Mouse (Mus musculus) right cerebral cortex, postnatal 4 days (tissue): ENCODE results near the gene Icam5.
"Not testable (repeated sequence)": the region's sequence is repeated elsewhere in the genome, so short reads cannot be mapped to it uniquely, and the experiment has no call there.

Experiments
- DNase-seq: peaks from one replicate; pipeline ENCODE4 v3.0.0-alpha.2; 2022

Gene Icam5

GRCm38 (mm10) chr9:21031896-21032351 lies at the start of gene Icam5:
TSS of gene Icam5 (plus strand) at chr9:21032073.
- peak; percentile 75 for DNase-seq

- no peak for DNase-seq
Observed at GRCm38 (mm10) chr9:20982171-20982570, 49.7 kb upstream of the Icam5 start.

- DNase-seq: no peak
Observed at GRCm38 (mm10) chr9:20983169-20983568, 48.7 kb upstream of the Icam5 start.

- no peak for DNase-seq
Observed at GRCm38 (mm10) chr9:20986952-20987686, 44.8 kb upstream of the Icam5 start.

- no peak for DNase-seq
Observed at GRCm38 (mm10) chr9:20987953-20988352, 43.9 kb upstream of the Icam5 start.

GRCm38 (mm10) chr9:20990861-20991260 lies 41.0 kb upstream of the Icam5 start:
- no peak for DNase-seq

- no peak for DNase-seq
Observed at GRCm38 (mm10) chr9:20991587-20991986, 40.3 kb upstream of the Icam5 start.

- DNase-seq: no peak
Observed at GRCm38 (mm10) chr9:20993165-20993898, 38.5 kb upstream of the Icam5 start.

GRCm38 (mm10) chr9:20995069-20995468 lies 36.8 kb upstream of the Icam5 start:
- no peak for DNase-seq

GRCm38 (mm10) chr9:20997065-20997464 lies 34.8 kb upstream of the Icam5 start:
- no peak for DNase-seq

GRCm38 (mm10) chr9:20998337-20998736 lies 33.5 kb upstream of the Icam5 start:
- DNase-seq: not testable (repeated sequence)

- no peak for DNase-seq
Observed at GRCm38 (mm10) chr9:21000811-21001210, 31.1 kb upstream of the Icam5 start.

- no peak for DNase-seq
Observed at GRCm38 (mm10) chr9:21001651-21002200, 30.1 kb upstream of the Icam5 start.

GRCm38 (mm10) chr9:21002270-21002626 lies 29.6 kb upstream of the Icam5 start:
- no peak for DNase-seq

- DNase-seq: peak; percentile 93
Observed at GRCm38 (mm10) chr9:21002627-21003551, 29.0 kb upstream of the Icam5 start, which contains the start of gene Mrpl4. TSS of gene Mrpl4 (plus strand) at chr9:21002738.

GRCm38 (mm10) chr9:21007313-21007952 lies 24.4 kb upstream of the Icam5 start:
- DNase-seq: no peak

- DNase-seq: no peak
Observed at GRCm38 (mm10) chr9:21008007-21008406, 23.9 kb upstream of the Icam5 start.

- no peak for DNase-seq
Observed at GRCm38 (mm10) chr9:21010362-21010761, 21.5 kb upstream of the Icam5 start.

GRCm38 (mm10) chr9:21010939-21011541 lies 20.8 kb upstream of the Icam5 start:
- DNase-seq: not testable (repeated sequence)

- DNase-seq: no peak
Observed at GRCm38 (mm10) chr9:21011846-21012312, 20.0 kb upstream of the Icam5 start.

GRCm38 (mm10) chr9:21012368-21012767 lies 19.5 kb upstream of the Icam5 start:
- DNase-seq: no peak
